Mouse (Mus musculus): Measurements from ENCODE around the gene Chpt1. TPM values are rescaled to one million over a fixed set of nuclear protein-coding genes. Genes with fewer than 3 reads are reported as not detected.
"Not testable (repeated sequence)": the region's sequence is repeated elsewhere in the genome, so short reads cannot be mapped to it uniquely, and the experiment has no call there.

Chpt1 gene
- polyA plus RNA-seq, 1 experiment from 2014 or later, result 14.1 TPM

GRCm38 (mm10) chr10:88482866-88483265 lies 21.0 kb downstream of the Chpt1 start:
- not testable (repeated sequence) for DNase-seq (ENCODE audit: low spot score); H3K4me1 ChIP-seq (replicated peaks; ENCODE audit: control insufficient read depth, insufficient read depth, low read length); H3K9ac ChIP-seq (ENCODE audit: low read depth, low read length); H3K9me3 ChIP-seq (ENCODE audit: control insufficient read depth, low read length); H3K36me3 ChIP-seq (ENCODE audit: control insufficient read depth, insufficient read depth, low read length); ATAC-seq (ENCODE audit: low FRiP score); H3K4me2 ChIP-seq (replicated peaks; ENCODE audit: low read depth, low read length); H3K4me3 ChIP-seq (ENCODE audit: low read depth, low read length); H3K27ac ChIP-seq (ENCODE audit: low read depth, low read length); H3K27me3 ChIP-seq (ENCODE audit: control insufficient read depth, insufficient read depth, low read length)
- 94% methylated on average over 10 of the region's 10 CpGs for WGBS

- Histone ChIP-seq H3K36me3 (ENCODE audit: control insufficient read depth, insufficient read depth, low read length) (no peaks in the 10 kb centered on the region), H3K4me2 (replicated peaks; ENCODE audit: low read depth, low read length) (no peak overlapping the region), H3K4me1 (replicated peaks; ENCODE audit: control insufficient read depth, insufficient read depth, low read length) (no peaks in the 10 kb centered on the region), H3K27me3 (ENCODE audit: control insufficient read depth, insufficient read depth, low read length) (no peaks in the 10 kb centered on the region), H3K9ac (ENCODE audit: low read depth, low read length) (no peak overlapping the region), H3K27ac (ENCODE audit: low read depth, low read length) (no peak overlapping the region), H3K4me3 (ENCODE audit: low read depth, low read length) (no peak overlapping the region), H3K9me3 (ENCODE audit: control insufficient read depth, low read length) (no peaks in the 10 kb centered on the region)
- ATAC-seq (ENCODE audit: low FRiP score) (no peak), DNase-seq (ENCODE audit: low spot score) (no peak)
- WGBS, result 73% methylated on average over 18 of the region's 18 CpGs
Measured at GRCm38 (mm10) chr10:88460122-88460820, 43.6 kb downstream of the Chpt1 start.

GRCm38 (mm10) chr10:88459502-88459992 lies 44.3 kb downstream of the Chpt1 start, which contains the start of gene Sycp3:
Gene Sycp3 (plus strand): TSS chr10:88459569.
- Histone ChIP-seq H3K9ac (ENCODE audit: low read depth, low read length) (no peak within 1 kb of the TSS), H3K9me3 (ENCODE audit: control insufficient read depth, low read length) (no peaks in the 10 kb centered on the region), H3K27ac (ENCODE audit: low read depth, low read length) (no peak within 1 kb of the TSS), H3K4me3 (ENCODE audit: low read depth, low read length) (no peak within 1 kb of the TSS), H3K27me3 (ENCODE audit: control insufficient read depth, insufficient read depth, low read length) (no peaks in the 10 kb centered on the region), H3K36me3 (ENCODE audit: control insufficient read depth, insufficient read depth, low read length) (no peaks in the 10 kb centered on the region), H3K4me1 (replicated peaks; ENCODE audit: control insufficient read depth, insufficient read depth, low read length) (no peaks in the 10 kb centered on the region), H3K4me2 (replicated peaks; ENCODE audit: low read depth, low read length) (no peak within 1 kb of the TSS)
- ATAC-seq (ENCODE audit: low FRiP score) (no peak), DNase-seq (ENCODE audit: low spot score) (no peak)
- 90% methylated on average over 33 of the region's 33 CpGs for whole genome bisulfite sequencing

DNA sequence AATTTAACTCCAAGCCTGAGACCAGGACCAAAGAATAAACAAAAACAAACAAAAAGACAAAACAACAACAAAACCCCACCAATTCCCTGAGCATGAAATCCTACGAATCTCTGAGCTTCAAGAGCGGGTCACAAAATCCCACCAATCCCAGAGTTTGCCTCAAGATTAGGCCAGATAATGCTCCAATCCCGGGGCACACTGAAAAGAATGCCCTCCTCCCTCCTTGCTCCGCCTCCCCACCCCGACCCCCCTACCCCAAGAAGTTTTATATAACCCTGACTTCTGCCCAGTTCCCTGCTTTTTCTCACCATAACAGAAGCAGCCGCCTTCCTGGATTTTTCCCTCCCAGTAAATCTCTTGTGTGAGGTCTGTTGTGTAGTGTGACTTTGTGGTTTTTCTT lies 46.1 kb downstream of the Chpt1 start:
- DNase-seq (ENCODE audit: low spot score) (no peak), ATAC-seq (ENCODE audit: low FRiP score) (no peak)
- no peaks in the 10 kb centered on the region for H3K27me3 ChIP-seq (ENCODE audit: control insufficient read depth, insufficient read depth, low read length)
- WGBS, result 56% methylated on average over 6 of the region's 6 CpGs
- no peaks in the 10 kb centered on the region for H3K4me1 ChIP-seq (replicated peaks; ENCODE audit: control insufficient read depth, insufficient read depth, low read length)
- no peak overlapping the region for H3K4me2 ChIP-seq (replicated peaks; ENCODE audit: low read depth, low read length)
- H3K4me3 ChIP-seq (ENCODE audit: low read depth, low read length), result no peak overlapping the region
- H3K9me3 ChIP-seq (ENCODE audit: control insufficient read depth, low read length), result no peaks in the 10 kb centered on the region
- H3K36me3 ChIP-seq (ENCODE audit: control insufficient read depth, insufficient read depth, low read length), result no peaks in the 10 kb centered on the region
- H3K27ac ChIP-seq (ENCODE audit: low read depth, low read length), result no peak overlapping the region
- no peak overlapping the region for H3K9ac ChIP-seq (ENCODE audit: low read depth, low read length)

- no peak overlapping the region for H3K9ac ChIP-seq (ENCODE audit: low read depth, low read length)
- no peak for ATAC-seq (ENCODE audit: low FRiP score)
- 82% methylated on average over 6 of the region's 6 CpGs for WGBS
- DNase-seq (ENCODE audit: low spot score), result no peak
- H3K27ac ChIP-seq (ENCODE audit: low read depth, low read length), result no peak overlapping the region
- no peak overlapping the region for H3K4me3 ChIP-seq (ENCODE audit: low read depth, low read length)
- H3K4me1 ChIP-seq (replicated peaks; ENCODE audit: control insufficient read depth, insufficient read depth, low read length), result no peaks in the 10 kb centered on the region
- no peaks in the 10 kb centered on the region for H3K36me3 ChIP-seq (ENCODE audit: control insufficient read depth, insufficient read depth, low read length)
- no peak overlapping the region for H3K4me2 ChIP-seq (replicated peaks; ENCODE audit: low read depth, low read length)
- H3K9me3 ChIP-seq (ENCODE audit: control insufficient read depth, low read length), result no peaks in the 10 kb centered on the region
- no peaks in the 10 kb centered on the region for H3K27me3 ChIP-seq (ENCODE audit: control insufficient read depth, insufficient read depth, low read length)
Measured at GRCm38 (mm10) chr10:88451990-88452389, 51.9 kb downstream of the Chpt1 start.

- no peak overlapping the region for H3K9ac ChIP-seq (ENCODE audit: low read depth, low read length)
- H3K4me2 ChIP-seq (replicated peaks; ENCODE audit: low read depth, low read length), result no peak overlapping the region
- ATAC-seq (ENCODE audit: low FRiP score), result no peak
- no peaks in the 10 kb centered on the region for H3K27me3 ChIP-seq (ENCODE audit: control insufficient read depth, insufficient read depth, low read length)
- no peak overlapping the region for H3K27ac ChIP-seq (ENCODE audit: low read depth, low read length)
- no peaks in the 10 kb centered on the region for H3K4me1 ChIP-seq (replicated peaks; ENCODE audit: control insufficient read depth, insufficient read depth, low read length)
- no peaks in the 10 kb centered on the region for H3K36me3 ChIP-seq (ENCODE audit: control insufficient read depth, insufficient read depth, low read length)
- no peaks in the 10 kb centered on the region for H3K9me3 ChIP-seq (ENCODE audit: control insufficient read depth, low read length)
- no peak for DNase-seq (ENCODE audit: low spot score)
- WGBS, result 82% methylated on average over 2 of the region's 2 CpGs
- H3K4me3 ChIP-seq (ENCODE audit: low read depth, low read length), result no peak overlapping the region
Measured at GRCm38 (mm10) chr10:88451221-88451620, 52.7 kb downstream of the Chpt1 start.

DNA sequence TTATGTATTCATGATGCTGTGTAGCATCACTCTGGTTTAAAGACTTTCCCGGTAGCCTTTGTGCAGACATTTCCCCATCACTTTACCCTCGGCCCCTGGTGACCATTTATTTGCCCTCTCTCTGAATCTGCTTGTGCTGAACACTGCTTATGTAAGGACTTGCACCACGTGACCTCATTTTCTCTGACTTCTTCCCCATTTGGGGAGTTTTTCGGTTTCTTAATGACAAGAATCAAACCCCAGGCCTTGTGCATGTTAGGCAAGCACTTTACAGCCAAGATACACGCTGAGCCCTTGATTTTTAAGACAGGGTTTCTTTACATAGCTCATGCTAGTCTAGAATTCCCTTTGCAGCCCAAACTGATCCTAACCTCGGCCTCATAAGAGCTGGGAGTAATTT lies 62.6 kb downstream of the Chpt1 start:
- no peaks in the 10 kb centered on the region for H3K36me3 ChIP-seq (ENCODE audit: control insufficient read depth, insufficient read depth, low read length)

GRCm38 (mm10) chr10:88427998-88428397 lies 75.9 kb downstream of the Chpt1 start:
- H3K4me1 ChIP-seq (replicated peaks; ENCODE audit: control insufficient read depth, insufficient read depth, low read length), result no peaks in the 10 kb centered on the region
- no peak overlapping the region for H3K9ac ChIP-seq (ENCODE audit: low read depth, low read length)
- no peak overlapping the region for H3K27ac ChIP-seq (ENCODE audit: low read depth, low read length)
- H3K36me3 ChIP-seq (ENCODE audit: control insufficient read depth, insufficient read depth, low read length), result no peaks in the 10 kb centered on the region
- DNase-seq (ENCODE audit: low spot score) (no peak), ATAC-seq (ENCODE audit: low FRiP score) (no peak)
- no peak overlapping the region for H3K4me2 ChIP-seq (replicated peaks; ENCODE audit: low read depth, low read length)
- no peaks in the 10 kb centered on the region for H3K9me3 ChIP-seq (ENCODE audit: control insufficient read depth, low read length)
- WGBS, result 91% methylated on average over 6 of the region's 6 CpGs
- H3K4me3 ChIP-seq (ENCODE audit: low read depth, low read length), result no peak overlapping the region
- H3K27me3 ChIP-seq (ENCODE audit: control insufficient read depth, insufficient read depth, low read length), result no peaks in the 10 kb centered on the region

More for the DNA sequence above, 62.6 kb downstream of the Chpt1 start:
- Histone ChIP-seq H3K4me3 (ENCODE audit: low read depth, low read length) (no peak overlapping the region), H3K27ac (ENCODE audit: low read depth, low read length) (no peak overlapping the region), H3K9me3 (ENCODE audit: control insufficient read depth, low read length) (no peaks in the 10 kb centered on the region), H3K4me1 (replicated peaks; ENCODE audit: control insufficient read depth, insufficient read depth, low read length) (no peaks in the 10 kb centered on the region), H3K27me3 (ENCODE audit: control insufficient read depth, insufficient read depth, low read length) (no peaks in the 10 kb centered on the region), H3K9ac (ENCODE audit: low read depth, low read length) (no peak overlapping the region), H3K4me2 (replicated peaks; ENCODE audit: low read depth, low read length) (no peak overlapping the region)
- ATAC-seq (ENCODE audit: low FRiP score), result no peak
- DNase-seq (ENCODE audit: low spot score), result no peak
- 89% methylated on average over 6 of the region's 6 CpGs for WGBS

DNA sequence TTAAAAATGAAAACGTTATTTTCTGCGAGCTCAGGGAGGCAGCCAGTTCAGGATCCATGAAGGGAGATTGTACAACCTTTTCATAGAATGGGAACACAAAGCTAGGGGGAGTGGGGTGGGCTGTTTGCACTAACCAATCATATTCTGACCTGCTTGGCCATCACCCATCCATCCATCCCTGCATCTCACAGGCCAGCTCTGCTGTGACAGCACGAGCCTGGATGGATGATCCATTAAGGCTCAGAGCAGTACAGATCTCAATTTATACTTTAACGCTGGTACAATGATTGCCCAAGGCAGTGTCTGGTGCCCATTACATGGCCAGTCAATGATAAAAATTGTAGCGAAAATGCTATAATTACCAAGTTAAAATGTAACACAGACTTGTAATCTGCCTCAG lies 77.0 kb downstream of the Chpt1 start:
- Histone ChIP-seq H3K27me3 (ENCODE audit: control insufficient read depth, insufficient read depth, low read length) (no peaks in the 10 kb centered on the region), H3K27ac (ENCODE audit: low read depth, low read length) (no peak overlapping the region), H3K9me3 (ENCODE audit: control insufficient read depth, low read length) (no peaks in the 10 kb centered on the region), H3K4me3 (ENCODE audit: low read depth, low read length) (no peak overlapping the region), H3K9ac (ENCODE audit: low read depth, low read length) (no peak overlapping the region), H3K4me2 (replicated peaks; ENCODE audit: low read depth, low read length) (no peak overlapping the region), H3K4me1 (replicated peaks; ENCODE audit: control insufficient read depth, insufficient read depth, low read length) (no peaks in the 10 kb centered on the region), H3K36me3 (ENCODE audit: control insufficient read depth, insufficient read depth, low read length) (no peaks in the 10 kb centered on the region)
- ATAC-seq (ENCODE audit: low FRiP score) (peak; percentile 54; the same call in 1 of the 2 replicates), DNase-seq (ENCODE audit: low spot score) (no peak)
- WGBS, result 76% methylated on average over 5 of the region's 5 CpGs

All from hindbrain, embryonic 11.5 days (tissue).